Mouse (Mus musculus) stomach, embryonic 14.5 days (tissue): Measurements from ENCODE around the gene Adk. TPM values are rescaled to one million over a fixed set of nuclear protein-coding genes. Genes with fewer than 3 reads are reported as not detected.

Source experiments
- ATAC-seq: fragments of 200-750 bp; cut with Nextera tagmentation; 2 replicates; pipeline ENCODE4 v1.8.0; 2017; ENCODE audit warnings: low read depth, moderate TSS enrichment; ENCODE audit not compliant: insufficient number of reproducible peaks, insufficient read depth, low FRiP score
- H3K27ac ChIP-seq: fragments of 300-500 bp; sonication (generic); 2 replicates; pipeline ENCODE4 v1.5.1; 2014; ENCODE audit warnings: mild to moderate bottlenecking, low read length, moderate library complexity, mixed read lengths
- H3K27me3 ChIP-seq: fragments of 300-500 bp; sonication (generic); 2 replicates; pipeline ENCODE4 v1.6.1; 2014; ENCODE audit warnings: low read length, control low read depth, mixed read lengths; ENCODE audit not compliant: control insufficient read depth, insufficient read depth
- H3K36me3 ChIP-seq: fragments of 300-500 bp; sonication (generic); 2 replicates; pipeline ENCODE4 v1.6.1; 2014; ENCODE audit warnings: mild to moderate bottlenecking, control low read depth, low read length, moderate library complexity, mixed read lengths; ENCODE audit not compliant: control insufficient read depth, insufficient read depth
- H3K4me1 ChIP-seq: fragments of 300-500 bp; sonication (generic); 2 replicates; pipeline ENCODE4 v1.6.1; 2014; ENCODE audit warnings: low read length, control low read depth, mixed read lengths; ENCODE audit not compliant: control insufficient read depth, insufficient read depth
- H3K4me2 ChIP-seq: fragments of 300-500 bp; sonication (generic); replicated peaks from 2 replicates; pipeline ENCODE4 v1.6.1; 2014; ENCODE audit warnings: low read depth, low read length, control low read depth
- H3K4me3 ChIP-seq: fragments of 300-500 bp; sonication (generic); 2 replicates; pipeline ENCODE4 v1.5.1; 2014; ENCODE audit warnings: low read depth, low read length, control low read depth
- H3K9ac ChIP-seq: fragments of 300-500 bp; sonication (generic); replicated peaks from 2 replicates; pipeline ENCODE4 v1.6.1; 2014; ENCODE audit warnings: low read depth, mild to moderate bottlenecking, control low read depth, low read length, moderate library complexity, mixed read lengths
- H3K9me3 ChIP-seq: fragments of 300-500 bp; sonication (generic); 2 replicates; pipeline ENCODE4 v1.6.1; 2016; ENCODE audit warnings: low read depth, low read length, control low read depth; ENCODE audit not compliant: control insufficient read depth
- WGBS: fragments of 180-500 bp; shearing (Covaris S2); extraction: QIAGEN DNeasy Blood & Tissue Kit; methylation state at CpG from one replicate; pipeline ENCODE4 v1.1.7; 2014; 5-methylcytosine and 5-hydroxymethylcytosine counted together
- polyA plus RNA-seq: library from polyadenylated mRNA; unstranded; fragments of >200 nt; fragmentation: Nextera tagmentation; extraction: Ambion mirVana; gene quantifications from 2 replicates; pipeline ENCODE4 v1.2.1, GENCODE M21; 2014

Adk gene
- polyA plus RNA-seq, 1 experiment from 2014 or later, result 139 TPM

- Histone ChIP-seq H3K36me3 (no peaks in the 10 kb centered on the region), H3K4me3 (no peak overlapping the region), H3K27ac (no peak overlapping the region), H3K9me3 (no peaks in the 10 kb centered on the region), H3K9ac (no peak overlapping the region), H3K27me3 (no peaks in the 10 kb centered on the region), H3K4me2 (no peak overlapping the region), H3K4me1 (peaks cover 8% of the 10 kb centered on the region; the same call in 1 of the 2 replicates)
- WGBS, result 76% methylated on average over 5 of the region's 5 CpGs
- ATAC-seq, result no peak
Observed at GRCm38 (mm10) chr14:21112174-21112573, 59.8 kb downstream of the Adk start.

- H3K27me3 ChIP-seq, result no peaks in the 10 kb centered on the region
- 85% methylated on average over 6 of the region's 6 CpGs for WGBS
- no peak overlapping the region for H3K4me3 ChIP-seq
- no peak overlapping the region for H3K9ac ChIP-seq
- no peak for ATAC-seq
- H3K4me1 ChIP-seq, result peaks cover 8% of the 10 kb centered on the region; the same call in 1 of the 2 replicates
- no peaks in the 10 kb centered on the region for H3K36me3 ChIP-seq
- H3K9me3 ChIP-seq, result no peaks in the 10 kb centered on the region
- H3K4me2 ChIP-seq, result no peak overlapping the region
- H3K27ac ChIP-seq, result no peak overlapping the region
Observed at GRCm38 (mm10) chr14:21112742-21113141, 60.4 kb downstream of the Adk start.

DNA sequence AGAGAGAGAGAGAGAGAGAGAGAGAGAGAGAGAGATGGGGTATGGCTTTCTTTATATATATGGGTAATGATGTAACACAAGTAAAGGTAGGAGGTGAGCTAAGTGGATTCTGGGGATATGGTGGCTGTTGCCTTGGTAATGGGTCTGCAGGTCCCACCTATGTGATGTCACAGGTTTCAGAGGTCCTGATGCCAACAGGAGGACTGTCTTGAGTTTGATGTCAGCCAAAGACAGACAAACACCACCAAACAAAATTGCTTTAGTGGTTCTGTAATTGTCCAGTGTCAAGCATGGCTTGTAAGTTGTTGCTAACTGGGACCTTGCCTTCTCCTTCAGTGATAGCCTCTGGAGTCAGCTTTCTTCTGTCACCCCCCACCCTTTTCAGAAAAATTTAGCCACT, 62.0 kb downstream of the Adk start:
- Histone ChIP-seq H3K36me3 (no peaks in the 10 kb centered on the region), H3K9me3 (no peaks in the 10 kb centered on the region), H3K9ac (no peak overlapping the region), H3K4me1 (peaks cover 8% of the 10 kb centered on the region; the same call in 1 of the 2 replicates), H3K27ac (no peak overlapping the region), H3K27me3 (no peaks in the 10 kb centered on the region), H3K4me2 (no peak overlapping the region), H3K4me3 (no peak overlapping the region)
- no peak for ATAC-seq

- H3K4me1 ChIP-seq, result peaks cover 8% of the 10 kb centered on the region; the same call in 1 of the 2 replicates
- H3K9ac ChIP-seq, result no peak overlapping the region
- H3K27me3 ChIP-seq, result no peaks in the 10 kb centered on the region
- H3K4me2 ChIP-seq, result no peak overlapping the region
- no peak for ATAC-seq
- H3K9me3 ChIP-seq, result no peaks in the 10 kb centered on the region
- H3K4me3 ChIP-seq, result no peak overlapping the region
- WGBS, result 32% methylated on average over 4 of the region's 4 CpGs
- H3K36me3 ChIP-seq, result no peaks in the 10 kb centered on the region
- no peak overlapping the region for H3K27ac ChIP-seq
Observed at GRCm38 (mm10) chr14:21115318-21115717, 62.9 kb downstream of the Adk start.

- ATAC-seq, result no peak
- Histone ChIP-seq H3K9ac (no peak overlapping the region), H3K4me3 (no peak overlapping the region), H3K4me1 (peaks cover 8% of the 10 kb centered on the region; the same call in 1 of the 2 replicates), H3K9me3 (no peaks in the 10 kb centered on the region), H3K4me2 (no peak overlapping the region), H3K27ac (no peak overlapping the region), H3K27me3 (no peaks in the 10 kb centered on the region), H3K36me3 (no peaks in the 10 kb centered on the region)
- 55% methylated on average over 3 of the region's 3 CpGs for WGBS
Observed at GRCm38 (mm10) chr14:21115888-21116460, 63.6 kb downstream of the Adk start.

- no peaks in the 10 kb centered on the region for H3K9me3 ChIP-seq
- H3K9ac ChIP-seq, result no peak overlapping the region
- no peak overlapping the region for H3K4me2 ChIP-seq
- peaks cover 8% of the 10 kb centered on the region; the same call in 1 of the 2 replicates for H3K4me1 ChIP-seq
- H3K27ac ChIP-seq, result no peak overlapping the region
- WGBS, result 75% methylated on average over 4 of the region's 4 CpGs
- no peaks in the 10 kb centered on the region for H3K36me3 ChIP-seq
- ATAC-seq, result no peak
- H3K4me3 ChIP-seq, result no peak overlapping the region
- H3K27me3 ChIP-seq, result no peaks in the 10 kb centered on the region
Observed at GRCm38 (mm10) chr14:21118095-21118494, 65.7 kb downstream of the Adk start.

GRCm38 (mm10) chr14:21119653-21120313, 67.4 kb downstream of the Adk start:
- H3K4me1 ChIP-seq, result peaks cover 8% of the 10 kb centered on the region; the same call in 1 of the 2 replicates
- H3K27me3 ChIP-seq, result no peaks in the 10 kb centered on the region
- H3K9me3 ChIP-seq, result no peaks in the 10 kb centered on the region
- no peak overlapping the region for H3K27ac ChIP-seq
- no peak overlapping the region for H3K4me3 ChIP-seq
- no peak overlapping the region for H3K9ac ChIP-seq
- no peak overlapping the region for H3K4me2 ChIP-seq
- ATAC-seq, result no peak
- 79% methylated on average over 9 of the region's 9 CpGs for WGBS
- no peaks in the 10 kb centered on the region for H3K36me3 ChIP-seq

GRCm38 (mm10) chr14:21120473-21120872, 68.1 kb downstream of the Adk start:
- H3K4me3 ChIP-seq, result no peak overlapping the region
- no peaks in the 10 kb centered on the region for H3K9me3 ChIP-seq
- H3K27ac ChIP-seq, result no peak overlapping the region
- no peaks in the 10 kb centered on the region for H3K27me3 ChIP-seq
- peaks cover 6% of the 10 kb centered on the region; the same call in 1 of the 2 replicates for H3K4me1 ChIP-seq
- 39% methylated on average over 3 of the region's 3 CpGs for WGBS
- no peaks in the 10 kb centered on the region for H3K36me3 ChIP-seq
- no peak for ATAC-seq
- H3K9ac ChIP-seq, result no peak overlapping the region
- no peak overlapping the region for H3K4me2 ChIP-seq
